Mouse (Mus musculus) embryonic facial prominence, embryonic 15.5 days (tissue): ENCODE measurements around the gene Lpar3. TPM values are rescaled to one million over a fixed set of nuclear protein-coding genes. Genes with fewer than 3 reads are reported as not detected.

Experiments
- ATAC-seq: fragments of 200-750 bp; cut with Nextera tagmentation; 2 replicates; pipeline ENCODE4 v1.8.0; 2017; ENCODE audit warnings: low read depth, moderate TSS enrichment; ENCODE audit not compliant: insufficient number of reproducible peaks, low FRiP score, low TSS enrichment
- H3K27ac ChIP-seq: fragments of 300-500 bp; sonication (generic); replicated peaks from 2 replicates; pipeline ENCODE4 v1.5.1; 2015; ENCODE audit warnings: mild to moderate bottlenecking, inconsistent platforms
- H3K27me3 ChIP-seq: fragments of 300-500 bp; sonication (generic); 2 replicates; pipeline ENCODE4 v1.6.1; 2015; ENCODE audit warnings: inconsistent platforms
- H3K36me3 ChIP-seq: fragments of 300-500 bp; sonication (generic); 2 replicates; pipeline ENCODE4 v1.6.1; 2015; ENCODE audit warnings: mild to moderate bottlenecking, inconsistent platforms
- H3K4me1 ChIP-seq: fragments of 300-500 bp; sonication (generic); 2 replicates; pipeline ENCODE4 v1.6.1; 2015; ENCODE audit warnings: inconsistent platforms
- H3K4me2 ChIP-seq: fragments of 300-500 bp; sonication (generic); replicated peaks from 2 replicates; pipeline ENCODE4 v1.6.1; 2015; ENCODE audit warnings: mild to moderate bottlenecking, inconsistent platforms
- H3K4me3 ChIP-seq: fragments of 300-500 bp; sonication (generic); replicated peaks from 2 replicates; pipeline ENCODE4 v1.5.1; 2015; ENCODE audit warnings: mild to moderate bottlenecking, inconsistent platforms
- H3K9ac ChIP-seq: fragments of 300-500 bp; sonication (generic); 2 replicates; pipeline ENCODE4 v1.6.1; 2015; ENCODE audit warnings: inconsistent platforms
- H3K9me3 ChIP-seq: fragments of 300-500 bp; sonication (generic); replicated peaks from 2 replicates; pipeline ENCODE4 v1.6.1; 2016; ENCODE audit warnings: inconsistent platforms
- WGBS: fragments of 180-500 bp; shearing (Covaris S2); methylation state at CpG from one replicate; pipeline ENCODE4 v1.1.7; 2015; 5-methylcytosine and 5-hydroxymethylcytosine counted together
- polyA plus RNA-seq: library from polyadenylated mRNA; unstranded; fragments of >200 nt; fragmentation: Nextera tagmentation; extraction: Ambion mirVana; gene quantifications from 2 replicates; pipeline ENCODE4 v1.2.1, GENCODE M21; 2015

Gene Lpar3
- polyA plus RNA-seq, 1 experiment from 2014 or later: 5.3 TPM

GRCm38 (mm10) chr3:146236280-146236679 is 15.5 kb downstream of the Lpar3 start:
- H3K27ac ChIP-seq: no peak overlapping the region
- H3K4me1 ChIP-seq: no peaks in the 10 kb centered on the region
- H3K4me3 ChIP-seq: no peak overlapping the region
- no peak overlapping the region for H3K9ac ChIP-seq
- no peak for ATAC-seq
- no peaks in the 10 kb centered on the region for H3K27me3 ChIP-seq
- no peaks in the 10 kb centered on the region for H3K36me3 ChIP-seq
- H3K4me2 ChIP-seq: no peak overlapping the region
- no peaks in the 10 kb centered on the region for H3K9me3 ChIP-seq
- 43% methylated on average over 8 of the region's 8 CpGs for WGBS

GRCm38 (mm10) chr3:146237676-146238075 is 16.9 kb downstream of the Lpar3 start:
- H3K36me3 ChIP-seq: no peaks in the 10 kb centered on the region
- 0 out of 2 replicates have a peak overlapping the region, but pooled peaks have one; percentile 17 for H3K27ac ChIP-seq
- no peak overlapping the region for H3K4me3 ChIP-seq
- H3K27me3 ChIP-seq: no peaks in the 10 kb centered on the region
- no peaks in the 10 kb centered on the region for H3K9me3 ChIP-seq
- no peak overlapping the region for H3K9ac ChIP-seq
- H3K4me2 ChIP-seq: no peak overlapping the region
- H3K4me1 ChIP-seq: no peaks in the 10 kb centered on the region
- no peak for ATAC-seq
- WGBS: 79% methylated on average over 5 of the region's 5 CpGs

- Histone ChIP-seq H3K36me3 (no peaks in the 10 kb centered on the region), H3K9me3 (no peaks in the 10 kb centered on the region), H3K4me3 (no peak overlapping the region), H3K4me2 (no peak overlapping the region), H3K27ac (no peak overlapping the region), H3K27me3 (no peaks in the 10 kb centered on the region), H3K4me1 (no peaks in the 10 kb centered on the region), H3K9ac (no peak overlapping the region)
- no peak for ATAC-seq
- 87% methylated on average over 1 of the region's 1 CpGs for WGBS
Measured at GRCm38 (mm10) chr3:146244630-146245029, 23.9 kb downstream of the Lpar3 start.

- no peak for ATAC-seq
- Histone ChIP-seq H3K4me3 (no peak overlapping the region), H3K4me2 (no peak overlapping the region), H3K4me1 (no peaks in the 10 kb centered on the region), H3K27ac (no peak overlapping the region), H3K9ac (no peak overlapping the region), H3K36me3 (no peaks in the 10 kb centered on the region), H3K27me3 (no peaks in the 10 kb centered on the region), H3K9me3 (no peaks in the 10 kb centered on the region)
- WGBS: 71% methylated on average over 8 of the region's 8 CpGs
Measured at GRCm38 (mm10) chr3:146246557-146246956, 25.8 kb downstream of the Lpar3 start.

GRCm38 (mm10) chr3:146246992-146247391 is 26.2 kb downstream of the Lpar3 start:
- Histone ChIP-seq H3K27me3 (no peaks in the 10 kb centered on the region), H3K27ac (no peak overlapping the region), H3K4me3 (no peak overlapping the region), H3K9ac (no peak overlapping the region), H3K4me1 (no peaks in the 10 kb centered on the region), H3K9me3 (no peaks in the 10 kb centered on the region), H3K36me3 (no peaks in the 10 kb centered on the region), H3K4me2 (no peak overlapping the region)
- no peak for ATAC-seq
- WGBS: 71% methylated on average over 2 of the region's 2 CpGs

GRCm38 (mm10) chr3:146249895-146250294 is 29.1 kb downstream of the Lpar3 start:
- Histone ChIP-seq H3K4me2 (no peak overlapping the region), H3K4me1 (no peaks in the 10 kb centered on the region), H3K9ac (no peak overlapping the region), H3K4me3 (no peak overlapping the region), H3K27me3 (no peaks in the 10 kb centered on the region), H3K9me3 (no peaks in the 10 kb centered on the region), H3K36me3 (no peaks in the 10 kb centered on the region), H3K27ac (no peak overlapping the region)
- no peak for ATAC-seq
- WGBS: 74% methylated on average over 8 of the region's 8 CpGs

- no peak overlapping the region for H3K27ac ChIP-seq
Measured at GRCm38 (mm10) chr3:146251771-146252170, 31.0 kb downstream of the Lpar3 start.

GRCm38 (mm10) chr3:146253736-146254320 is 33.1 kb downstream of the Lpar3 start:
- H3K4me3 ChIP-seq: no peak overlapping the region
- no peaks in the 10 kb centered on the region for H3K27me3 ChIP-seq
- no peaks in the 10 kb centered on the region for H3K9me3 ChIP-seq
- H3K36me3 ChIP-seq: no peaks in the 10 kb centered on the region
- 28% methylated on average over 3 of the region's 3 CpGs for WGBS
- H3K27ac ChIP-seq: no peak overlapping the region
- no peak overlapping the region for H3K4me2 ChIP-seq
- H3K4me1 ChIP-seq: no peaks in the 10 kb centered on the region
- no peak overlapping the region for H3K9ac ChIP-seq
- no peak for ATAC-seq

More at GRCm38 (mm10) chr3:146251771-146252170, 31.0 kb downstream of the Lpar3 start:
- H3K9ac ChIP-seq: no peak overlapping the region
- 85% methylated on average over 6 of the region's 6 CpGs for WGBS
- H3K4me1 ChIP-seq: no peaks in the 10 kb centered on the region
- no peak overlapping the region for H3K4me2 ChIP-seq
- H3K9me3 ChIP-seq: no peaks in the 10 kb centered on the region
- ATAC-seq: no peak
- H3K27me3 ChIP-seq: no peaks in the 10 kb centered on the region
- H3K36me3 ChIP-seq: no peaks in the 10 kb centered on the region
- H3K4me3 ChIP-seq: no peak overlapping the region

- no peaks in the 10 kb centered on the region for H3K36me3 ChIP-seq
- 97% methylated on average over 5 of the region's 5 CpGs for WGBS
- H3K4me1 ChIP-seq: no peaks in the 10 kb centered on the region
- H3K27ac ChIP-seq: no peak overlapping the region
- ATAC-seq: no peak
- no peak overlapping the region for H3K4me2 ChIP-seq
- no peak overlapping the region for H3K9ac ChIP-seq
- no peaks in the 10 kb centered on the region for H3K27me3 ChIP-seq
- no peaks in the 10 kb centered on the region for H3K9me3 ChIP-seq
- no peak overlapping the region for H3K4me3 ChIP-seq
Measured at GRCm38 (mm10) chr3:146255123-146255522, 34.4 kb downstream of the Lpar3 start.

- Histone ChIP-seq H3K36me3 (no peaks in the 10 kb centered on the region), H3K9me3 (no peaks in the 10 kb centered on the region), H3K4me3 (no peak overlapping the region), H3K27ac (no peak overlapping the region), H3K4me1 (no peaks in the 10 kb centered on the region), H3K9ac (no peak overlapping the region), H3K27me3 (no peaks in the 10 kb centered on the region), H3K4me2 (no peak overlapping the region)
- peak; percentile 47; the same call in 1 of the 2 replicates for ATAC-seq
- 58% methylated on average over 10 of the region's 10 CpGs for WGBS
Measured at GRCm38 (mm10) chr3:146257483-146258122, 36.8 kb downstream of the Lpar3 start.

- Histone ChIP-seq H3K9ac (no peak overlapping the region), H3K27ac (0 out of 2 replicates have a peak overlapping the region, but pooled peaks have one; percentile 17), H3K36me3 (no peaks in the 10 kb centered on the region), H3K4me1 (peaks cover 4% of the 10 kb centered on the region; the same call in 1 of the 2 replicates), H3K27me3 (no peaks in the 10 kb centered on the region), H3K9me3 (no peaks in the 10 kb centered on the region), H3K4me2 (no peak overlapping the region), H3K4me3 (no peak overlapping the region)
- 73% methylated on average over 9 of the region's 9 CpGs for WGBS
- no peak for ATAC-seq
Measured at GRCm38 (mm10) chr3:146260203-146260602, 39.4 kb downstream of the Lpar3 start.

- Histone ChIP-seq H3K4me1 (peaks cover 4% of the 10 kb centered on the region; the same call in 1 of the 2 replicates), H3K9me3 (no peaks in the 10 kb centered on the region), H3K36me3 (no peaks in the 10 kb centered on the region), H3K27me3 (no peaks in the 10 kb centered on the region), H3K27ac (no peak overlapping the region), H3K4me2 (no peak overlapping the region), H3K4me3 (no peak overlapping the region), H3K9ac (no peak overlapping the region)
- 83% methylated on average over 11 of the region's 11 CpGs for whole genome bisulfite sequencing
- no peak for ATAC-seq
Measured at GRCm38 (mm10) chr3:146260845-146261244, 40.1 kb downstream of the Lpar3 start.
